Mouse (Mus musculus) hindbrain, embryonic 11.5 days (tissue): ENCODE measurements at regions not wholly inside any gene's neighbourhood (a gene's known extent, or its start where the extent isn't known, plus 50 kb on each side); places are given as distances from the start of the nearest gene placed in this dataset.

Experiments used
- ATAC-seq: fragments of 200-750 bp; cut with Nextera tagmentation; 2 replicates; pipeline ENCODE4 v1.8.0; 2017; ENCODE audit warnings: mild to moderate bottlenecking, moderate TSS enrichment, moderate library complexity; ENCODE audit not compliant: low FRiP score
- DNase-seq: peaks from one replicate; pipeline ENCODE4 v3.0.0-alpha.2; 2015; ENCODE audit warnings: low spot score
- H3K27ac ChIP-seq: fragments of 300-500 bp; sonication (generic); 2 replicates; pipeline ENCODE4 v1.5.1; 2014; ENCODE audit warnings: mild to moderate bottlenecking, low read depth, low read length
- H3K27me3 ChIP-seq: fragments of 300-500 bp; sonication (generic); 2 replicates; pipeline ENCODE4 v1.6.1; 2014; ENCODE audit warnings: mild to moderate bottlenecking, low read length, moderate library complexity, mixed read lengths; ENCODE audit not compliant: control insufficient read depth, insufficient read depth
- H3K36me3 ChIP-seq: fragments of 300-500 bp; sonication (generic); 2 replicates; pipeline ENCODE4 v1.6.1; 2014; ENCODE audit warnings: mild to moderate bottlenecking, low read length, moderate library complexity, mixed read lengths; ENCODE audit not compliant: control insufficient read depth, insufficient read depth
- H3K4me1 ChIP-seq: fragments of 300-500 bp; sonication (generic); replicated peaks from 2 replicates; pipeline ENCODE4 v1.6.1; 2014; ENCODE audit warnings: low read length, mixed read lengths; ENCODE audit not compliant: control insufficient read depth, insufficient read depth
- H3K4me2 ChIP-seq: fragments of 300-500 bp; sonication (generic); replicated peaks from 2 replicates; pipeline ENCODE4 v1.6.1; 2014; ENCODE audit warnings: mild to moderate bottlenecking, low read depth, low read length
- H3K4me3 ChIP-seq: fragments of 300-500 bp; sonication (generic); 2 replicates; pipeline ENCODE4 v1.5.1; 2014; ENCODE audit warnings: low read depth, low read length
- H3K9ac ChIP-seq: fragments of 300-500 bp; sonication (generic); 2 replicates; pipeline ENCODE4 v1.6.1; 2014; ENCODE audit warnings: low read depth, low read length
- H3K9me3 ChIP-seq: fragments of 300-500 bp; sonication (generic); 2 replicates; pipeline ENCODE4 v1.6.1; 2016; ENCODE audit warnings: low read length; ENCODE audit not compliant: control insufficient read depth
- WGBS: fragments of 180-500 bp; shearing (Covaris S2); extraction: QIAGEN DNeasy Blood & Tissue Kit; methylation state at CpG from one replicate; pipeline ENCODE4 v1.1.7; 2014; 5-methylcytosine and 5-hydroxymethylcytosine counted together

DNA sequence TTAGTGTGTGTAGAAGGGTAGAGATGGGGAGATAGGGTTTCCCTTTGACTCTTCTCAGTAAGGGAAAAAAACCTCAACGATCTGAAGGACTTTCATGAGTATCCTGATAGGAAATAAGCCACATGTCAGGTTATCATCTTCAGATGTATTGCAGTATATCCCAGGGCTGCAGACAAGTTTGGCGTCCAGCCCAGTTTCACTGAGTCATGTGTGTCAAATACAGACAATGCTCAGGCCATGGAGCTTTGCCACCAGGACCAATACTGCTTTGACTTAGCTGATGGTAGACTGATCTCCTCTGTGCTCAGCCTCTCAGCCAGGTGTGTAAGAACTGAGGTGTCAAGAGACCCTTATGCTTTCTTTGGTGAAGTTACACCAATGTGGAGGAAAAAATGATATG lies 62.9 kb downstream of the Cst10 start:
- Histone ChIP-seq H3K9ac (no peak overlapping the region), H3K4me2 (no peak overlapping the region), H3K4me1 (no peaks in the 10 kb centered on the region), H3K4me3 (no peak overlapping the region), H3K27me3 (no peaks in the 10 kb centered on the region), H3K36me3 (no peaks in the 10 kb centered on the region), H3K9me3 (no peaks in the 10 kb centered on the region), H3K27ac (no peak overlapping the region)
- DNase-seq (no peak), ATAC-seq (no peak)
- WGBS = 91% methylated on average over 2 of the region's 2 CpGs

DNA sequence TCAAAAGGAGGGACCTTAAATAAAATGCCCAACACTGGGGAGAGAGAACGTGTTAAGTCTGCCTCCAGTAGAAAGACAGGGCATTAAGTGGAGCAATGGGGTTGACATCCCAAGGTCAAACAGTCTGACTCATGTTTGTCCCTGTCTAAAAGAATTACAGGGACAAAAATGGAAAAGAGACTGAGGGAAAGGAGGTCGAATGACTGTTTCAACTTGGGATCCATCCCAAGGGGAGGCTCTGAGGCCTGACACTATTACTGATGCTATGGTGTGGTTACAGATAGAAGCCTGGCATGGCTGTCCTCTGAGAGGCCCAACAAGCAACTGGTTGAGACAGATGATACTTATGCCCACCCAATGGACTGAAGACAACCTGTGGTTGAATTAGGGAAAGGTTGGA lies 67.6 kb downstream of the Cst10 start:
- no peaks in the 10 kb centered on the region for H3K4me1 ChIP-seq
- H3K36me3 ChIP-seq = no peaks in the 10 kb centered on the region
- no peak for DNase-seq
- no peak overlapping the region for H3K4me2 ChIP-seq
- H3K27me3 ChIP-seq = no peaks in the 10 kb centered on the region
- no peak overlapping the region for H3K27ac ChIP-seq
- no peak overlapping the region for H3K9ac ChIP-seq
- ATAC-seq = no peak
- 79% methylated on average over 2 of the region's 2 CpGs for WGBS
- no peaks in the 10 kb centered on the region for H3K9me3 ChIP-seq
- no peak overlapping the region for H3K4me3 ChIP-seq

DNA sequence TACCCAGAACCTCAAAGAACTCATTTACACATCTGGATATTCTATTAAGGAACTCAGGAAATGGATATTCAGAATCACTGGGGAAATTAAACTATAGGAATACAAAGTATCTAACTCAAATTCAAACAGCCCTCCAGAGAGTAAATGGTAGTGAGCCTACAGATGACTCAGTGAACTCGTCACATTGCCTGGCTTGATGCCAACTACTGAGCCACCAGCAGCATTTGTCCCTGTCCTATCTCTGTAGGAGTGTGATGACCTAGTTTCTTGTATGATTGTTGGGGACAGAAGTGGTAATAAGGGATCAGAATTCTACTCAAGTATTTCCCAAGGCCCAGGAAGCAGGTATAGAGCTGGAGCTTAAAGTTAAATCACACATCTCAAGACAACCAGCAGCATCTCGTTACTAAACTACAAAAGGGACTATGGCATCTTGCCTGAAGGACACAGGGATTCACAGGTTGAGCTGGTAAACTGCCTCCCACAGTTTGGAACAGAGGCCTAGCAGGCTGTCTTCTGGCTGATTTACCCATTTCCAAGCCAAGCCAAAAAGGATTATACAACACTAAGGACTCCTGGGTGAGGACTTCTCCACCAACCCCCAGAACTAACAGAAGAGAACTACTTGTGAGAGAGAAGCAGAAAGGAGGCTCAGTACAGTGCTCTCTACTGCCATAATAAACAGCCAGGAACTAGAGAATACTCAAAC lies 88.6 kb downstream of the Cst10 start:
- H3K36me3 ChIP-seq = no peaks in the 10 kb centered on the region

DNA sequence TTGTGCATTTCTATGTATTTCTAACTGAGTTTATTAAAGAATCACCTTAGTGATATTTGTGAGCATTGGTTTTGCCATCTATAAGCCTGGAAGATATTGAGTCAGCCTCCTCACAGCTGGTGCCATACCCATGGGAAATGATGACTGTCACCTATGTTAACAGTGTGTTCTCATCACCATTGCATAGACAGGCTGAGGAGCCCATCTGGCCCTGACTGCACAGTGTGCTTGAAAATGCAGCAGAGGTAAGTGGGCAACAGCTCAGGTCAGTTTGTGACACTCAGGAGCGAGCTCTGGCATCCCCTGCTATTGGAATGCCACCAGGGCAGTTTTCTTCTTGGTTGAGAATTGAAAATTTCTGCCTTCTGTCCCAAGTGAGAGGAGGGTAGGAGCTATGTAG lies 108.0 kb downstream of the Cst10 start:
- H3K27me3 ChIP-seq = no peaks in the 10 kb centered on the region
- 90% methylated on average over 1 of the region's 1 CpGs for WGBS
- no peak overlapping the region for H3K9ac ChIP-seq
- no peaks in the 10 kb centered on the region for H3K9me3 ChIP-seq
- H3K4me1 ChIP-seq = no peaks in the 10 kb centered on the region
- peak; percentile 4 for DNase-seq
- no peak overlapping the region for H3K27ac ChIP-seq
- H3K4me3 ChIP-seq = no peak overlapping the region
- ATAC-seq = 0 out of 2 replicates have a peak, but pooled peaks have one; percentile 63
- no peaks in the 10 kb centered on the region for H3K36me3 ChIP-seq
- H3K4me2 ChIP-seq = no peak overlapping the region

More for the DNA sequence above, 88.6 kb downstream of the Cst10 start:
- WGBS = 75% methylated on average over 2 of the region's 2 CpGs
- no peaks in the 10 kb centered on the region for H3K4me1 ChIP-seq
- H3K4me3 ChIP-seq = no peak overlapping the region
- H3K9me3 ChIP-seq = no peaks in the 10 kb centered on the region
- DNase-seq = no peak
- H3K9ac ChIP-seq = no peak overlapping the region
- H3K4me2 ChIP-seq = no peak overlapping the region
- ATAC-seq = no peak
- no peaks in the 10 kb centered on the region for H3K27me3 ChIP-seq
- no peak overlapping the region for H3K27ac ChIP-seq

DNA sequence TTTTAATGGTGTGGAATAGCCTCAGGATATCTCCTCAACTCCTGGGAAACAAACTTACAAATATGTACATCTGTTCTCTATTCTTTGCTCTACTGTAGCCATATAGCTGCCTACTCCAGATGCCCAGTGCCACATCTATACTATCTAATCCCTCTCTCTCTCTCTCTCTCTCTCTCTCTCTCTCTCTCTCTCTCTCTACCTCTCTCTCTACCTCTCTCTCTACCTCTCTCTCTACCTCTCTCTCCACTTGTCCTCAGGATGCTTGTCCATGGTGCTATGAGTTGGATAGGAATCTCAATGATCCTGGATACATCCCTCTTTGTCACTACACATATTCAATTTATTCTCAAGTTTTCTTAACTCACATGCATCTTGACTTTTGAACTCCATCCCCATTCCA lies 119.6 kb downstream of the Cst10 start:
- Histone ChIP-seq H3K4me1 (no peaks in the 10 kb centered on the region), H3K9me3 (no peaks in the 10 kb centered on the region), H3K27me3 (no peaks in the 10 kb centered on the region), H3K27ac (no peak overlapping the region), H3K9ac (no peak overlapping the region), H3K36me3 (no peaks in the 10 kb centered on the region), H3K4me3 (no peak overlapping the region), H3K4me2 (no peak overlapping the region)
- DNase-seq = no peak
- ATAC-seq = no peak

DNA sequence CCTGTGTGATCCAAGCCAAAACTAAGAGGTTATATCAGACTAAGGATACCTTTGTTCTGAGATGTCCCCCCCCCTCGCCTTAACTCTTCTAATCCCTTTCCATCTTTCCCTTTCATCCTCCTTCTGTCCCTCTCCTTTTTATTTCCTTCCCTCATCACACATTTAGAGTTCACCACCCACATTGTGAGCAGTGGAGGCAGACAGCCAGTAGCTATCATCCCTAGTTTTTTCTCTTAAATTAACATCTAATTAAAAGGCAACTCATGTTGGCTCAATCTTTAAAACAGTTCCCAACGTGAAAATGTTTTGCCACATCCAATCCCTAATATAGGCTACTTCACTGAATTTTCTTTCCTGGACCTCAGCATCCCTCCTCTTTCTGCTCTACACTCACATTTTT lies 138.0 kb downstream of the Cst10 start:
- Histone ChIP-seq H3K4me1 (no peaks in the 10 kb centered on the region), H3K9ac (no peak overlapping the region), H3K27ac (no peak overlapping the region), H3K27me3 (no peaks in the 10 kb centered on the region), H3K4me3 (no peak overlapping the region), H3K4me2 (no peak overlapping the region), H3K9me3 (no peaks in the 10 kb centered on the region), H3K36me3 (no peaks in the 10 kb centered on the region)
- ATAC-seq = no peak
- no peak for DNase-seq
- 73% methylated on average over 2 of the region's 2 CpGs for WGBS

DNA sequence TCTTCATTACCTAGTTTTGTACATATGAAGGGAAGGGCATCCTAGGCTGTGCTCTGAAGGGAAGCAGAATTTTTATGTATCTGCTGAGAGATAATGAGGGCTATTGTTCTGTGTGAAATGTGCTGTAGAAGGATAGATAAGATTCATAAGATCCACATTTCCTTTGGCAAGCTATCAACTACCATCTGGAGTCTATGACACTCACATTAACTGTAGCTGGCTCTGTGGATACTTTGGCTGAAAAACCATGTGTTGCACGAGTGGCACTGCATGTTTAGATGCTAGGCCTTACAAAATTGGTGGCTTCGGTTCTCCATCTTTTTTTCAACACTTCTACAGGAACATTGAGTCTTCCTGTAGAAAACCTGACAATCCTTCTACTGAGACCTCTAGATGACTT lies 140.9 kb downstream of the Cst10 start:
- no peak overlapping the region for H3K4me2 ChIP-seq
- no peak for DNase-seq
- ATAC-seq = no peak
- H3K4me3 ChIP-seq = no peak overlapping the region
- H3K9me3 ChIP-seq = no peaks in the 10 kb centered on the region
- H3K9ac ChIP-seq = no peak overlapping the region
- H3K4me1 ChIP-seq = no peaks in the 10 kb centered on the region
- no peaks in the 10 kb centered on the region for H3K36me3 ChIP-seq
- no peak overlapping the region for H3K27ac ChIP-seq
- WGBS = 81% methylated on average over 2 of the region's 2 CpGs
- H3K27me3 ChIP-seq = no peaks in the 10 kb centered on the region

DNA sequence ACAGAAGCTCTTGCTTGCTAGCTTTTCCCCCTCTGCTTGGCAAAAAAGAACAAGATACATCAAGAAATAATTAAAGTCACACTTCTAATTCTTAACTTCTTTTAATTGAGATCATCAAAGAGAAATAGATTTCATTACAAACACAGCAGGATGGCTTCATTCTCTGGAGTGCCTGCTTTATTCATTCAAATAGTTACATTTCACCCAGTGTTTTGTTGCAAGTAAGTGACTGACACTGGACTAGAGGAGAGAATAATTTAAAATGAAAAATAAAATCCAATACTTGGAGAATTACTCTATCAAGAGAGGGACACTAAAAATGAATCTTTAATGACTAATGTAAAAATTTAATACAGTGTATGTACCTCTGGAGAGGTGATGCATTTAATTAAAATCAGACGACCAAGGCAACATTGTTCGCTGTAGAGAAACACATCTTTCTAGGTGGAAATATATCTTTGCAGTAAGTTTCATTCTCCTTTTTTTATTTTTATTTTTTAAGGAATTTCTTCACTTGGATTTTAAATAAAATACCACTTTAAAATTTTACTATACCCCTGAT lies 141.9 kb downstream of the Cst10 start:
- Histone ChIP-seq H3K27ac (no peak overlapping the region), H3K4me3 (no peak overlapping the region), H3K4me2 (no peak overlapping the region), H3K27me3 (no peaks in the 10 kb centered on the region), H3K36me3 (no peaks in the 10 kb centered on the region), H3K9ac (no peak overlapping the region), H3K4me1 (no peaks in the 10 kb centered on the region), H3K9me3 (no peaks in the 10 kb centered on the region)
- WGBS = 91% methylated on average over 2 of the region's 2 CpGs
- DNase-seq (no peak), ATAC-seq (no peak)

DNA sequence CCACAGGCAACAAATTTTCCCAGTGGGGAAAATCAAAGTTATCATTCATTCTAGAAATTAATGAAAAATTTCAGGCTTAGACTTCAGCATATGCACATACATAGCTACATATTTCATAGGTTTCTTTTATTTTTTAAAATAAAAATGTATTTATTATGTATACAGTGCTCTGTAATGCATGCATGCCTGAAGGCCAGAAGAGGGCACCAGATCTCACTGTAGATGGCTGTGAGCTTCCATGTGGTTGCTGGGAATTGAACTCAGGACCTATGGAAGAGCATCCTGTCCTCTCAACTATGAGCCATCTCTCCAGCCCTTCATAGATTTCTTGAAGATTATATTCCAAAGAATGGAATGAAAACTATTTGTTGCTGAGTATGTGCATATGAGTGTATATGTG lies 150.4 kb downstream of the Cst10 start:
- H3K9me3 ChIP-seq = no peaks in the 10 kb centered on the region
- H3K27ac ChIP-seq = no peak overlapping the region
- no peak overlapping the region for H3K9ac ChIP-seq
- ATAC-seq = no peak
- H3K36me3 ChIP-seq = no peaks in the 10 kb centered on the region
- DNase-seq = no peak
- H3K4me2 ChIP-seq = no peak overlapping the region
- H3K27me3 ChIP-seq = no peaks in the 10 kb centered on the region
- no peaks in the 10 kb centered on the region for H3K4me1 ChIP-seq
- no peak overlapping the region for H3K4me3 ChIP-seq
